Mouse (Mus musculus): ENCODE results near the gene Olfr473.
"Not testable (repeated sequence)": the region's sequence is repeated elsewhere in the genome, so short reads cannot be mapped to it uniquely, and the experiment has no call there.

Gene Olfr473

GRCm38 (mm10) chr7:107930146-107930545 is at the start of gene Olfr473:
Gene Olfr473 (plus strand): TSS chr7:107930446.
- in situ Hi-C loops (cut with MboI; ENCODE audit: low sequenced_read_pairs), result no loop called here

DNA sequence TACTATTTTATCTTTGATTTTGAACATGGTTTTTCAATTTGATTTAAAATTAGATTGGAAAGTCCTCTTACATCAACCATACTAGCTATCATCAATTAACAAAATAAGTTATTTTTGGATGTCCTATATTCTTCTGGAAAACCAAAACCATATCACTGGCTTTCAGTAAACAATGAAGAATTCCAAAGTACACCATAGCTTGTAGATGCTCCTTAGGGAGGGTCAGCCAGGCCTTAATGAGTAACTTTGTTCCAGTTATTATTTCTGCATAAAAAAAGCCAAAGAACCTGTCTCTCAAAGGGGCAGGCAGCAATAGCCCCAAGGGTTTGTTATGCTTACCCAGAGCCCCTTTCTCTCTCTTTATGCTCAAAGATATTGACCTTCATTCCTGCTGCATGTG is 32.6 kb upstream of the Olfr473 start, which contains the start of gene Olfr472:
Olfr472 (plus strand) TSS at position 301 of the 400 bp plus-strand sequence.
- in situ Hi-C loops (cut with MboI; ENCODE audit: low sequenced_read_pairs), result no loop called here

- in situ Hi-C loops (cut with MboI; ENCODE audit: low sequenced_read_pairs), result not testable (repeated sequence)
Observed at GRCm38 (mm10) chr7:107952539-107952938, 22.3 kb downstream of the Olfr473 start.

- in situ Hi-C loops (cut with MboI; ENCODE audit: low sequenced_read_pairs), result no loop called here
Observed at GRCm38 (mm10) chr7:107954343-107954742, 24.1 kb downstream of the Olfr473 start, which contains the start of gene Olfr474. Gene Olfr474 (plus strand): TSS chr7:107954643.

- in situ Hi-C loops (cut with MboI; ENCODE audit: low sequenced_read_pairs), result no loop called here
Observed at GRCm38 (mm10) chr7:107964503-107964902, 34.3 kb downstream of the Olfr473 start, which contains the start of gene Olfr476. Gene Olfr476 (plus strand): TSS chr7:107964803.
